Mouse (Mus musculus): ENCODE measurements around the gene Retreg2. TPM values are rescaled to one million over a fixed set of nuclear protein-coding genes. Genes with fewer than 3 reads are reported as not detected.

Retreg2 gene
- polyA plus RNA-seq, 1 experiment from 2014 or later, result 152 TPM

- WGBS, result 95% methylated on average over 2 of the region's 2 CpGs
- no peak for ATAC-seq (ENCODE audit: low read depth)
- no peak overlapping the region for H3K27ac ChIP-seq (ENCODE audit: low read depth, low read length)
- H3K27me3 ChIP-seq (ENCODE audit: control insufficient read depth, insufficient read depth, low read length), result no peaks in the 10 kb centered on the region; the same call in 1 of the 2 replicates
- no peak overlapping the region for H3K9ac ChIP-seq (replicated peaks; ENCODE audit: low read depth, low read length)
- H3K4me3 ChIP-seq (ENCODE audit: low read depth, low read length), result no peak overlapping the region
- H3K4me1 ChIP-seq (ENCODE audit: control insufficient read depth, insufficient read depth, low read length), result peaks cover 10% of the 10 kb centered on the region
- H3K36me3 ChIP-seq (ENCODE audit: control insufficient read depth, insufficient read depth, low read length), result peaks cover 24% of the 10 kb centered on the region
- H3K4me2 ChIP-seq (ENCODE audit: low read depth, low read length), result no peak overlapping the region
- no peaks in the 10 kb centered on the region for H3K9me3 ChIP-seq (ENCODE audit: control insufficient read depth, low read length)
Measured at GRCm38 (mm10) chr1:75138448-75138847, 4.1 kb upstream of the Retreg2 start.

DNA sequence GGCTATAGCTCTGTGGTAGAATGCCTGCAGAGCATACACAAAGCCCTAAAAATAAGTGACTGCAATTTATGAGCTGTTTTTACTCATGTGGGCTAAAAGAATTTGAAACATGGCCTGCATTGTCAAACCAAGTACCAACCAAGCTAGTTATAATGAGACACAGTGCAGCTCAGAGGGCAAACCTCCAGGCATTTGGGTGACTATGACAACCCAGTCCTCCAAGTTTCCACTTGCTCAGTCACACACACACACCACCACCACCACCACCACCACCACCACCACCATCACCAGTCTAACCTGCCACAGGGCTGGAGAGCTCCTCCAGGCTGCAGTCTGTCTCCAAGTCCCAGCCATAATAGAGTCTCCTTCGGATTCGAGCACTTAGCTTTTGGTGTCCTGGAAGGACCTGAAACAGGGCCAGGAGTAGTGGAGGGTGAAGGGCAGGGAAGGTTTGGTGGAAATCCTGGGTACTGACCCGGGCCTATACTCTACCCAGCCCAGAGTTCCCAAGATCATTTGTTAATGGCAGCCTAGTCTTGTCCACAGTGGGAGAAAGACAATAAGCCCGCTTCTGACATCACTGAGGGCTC is 1.9 kb upstream of the Retreg2 start:
- H3K27me3 ChIP-seq (ENCODE audit: control insufficient read depth, insufficient read depth, low read length), result no peaks in the 10 kb centered on the region; the same call in 1 of the 2 replicates
- H3K36me3 ChIP-seq (ENCODE audit: control insufficient read depth, insufficient read depth, low read length), result peaks cover 26% of the 10 kb centered on the region
- H3K27ac ChIP-seq (ENCODE audit: low read depth, low read length), result peak overlapping the region; percentile 98; the same call in 1 of the 2 replicates
- 50% methylated on average over 4 of the region's 4 CpGs for WGBS
- H3K4me2 ChIP-seq (ENCODE audit: low read depth, low read length), result peak overlapping the region; percentile 97
- H3K9me3 ChIP-seq (ENCODE audit: control insufficient read depth, low read length), result no peaks in the 10 kb centered on the region
- H3K4me3 ChIP-seq (ENCODE audit: low read depth, low read length), result peak overlapping the region; percentile 91
- ATAC-seq (ENCODE audit: low read depth), result no peak
- H3K9ac ChIP-seq (replicated peaks; ENCODE audit: low read depth, low read length), result peak overlapping the region; percentile 93
- H3K4me1 ChIP-seq (ENCODE audit: control insufficient read depth, insufficient read depth, low read length), result peaks cover 17% of the 10 kb centered on the region

DNA sequence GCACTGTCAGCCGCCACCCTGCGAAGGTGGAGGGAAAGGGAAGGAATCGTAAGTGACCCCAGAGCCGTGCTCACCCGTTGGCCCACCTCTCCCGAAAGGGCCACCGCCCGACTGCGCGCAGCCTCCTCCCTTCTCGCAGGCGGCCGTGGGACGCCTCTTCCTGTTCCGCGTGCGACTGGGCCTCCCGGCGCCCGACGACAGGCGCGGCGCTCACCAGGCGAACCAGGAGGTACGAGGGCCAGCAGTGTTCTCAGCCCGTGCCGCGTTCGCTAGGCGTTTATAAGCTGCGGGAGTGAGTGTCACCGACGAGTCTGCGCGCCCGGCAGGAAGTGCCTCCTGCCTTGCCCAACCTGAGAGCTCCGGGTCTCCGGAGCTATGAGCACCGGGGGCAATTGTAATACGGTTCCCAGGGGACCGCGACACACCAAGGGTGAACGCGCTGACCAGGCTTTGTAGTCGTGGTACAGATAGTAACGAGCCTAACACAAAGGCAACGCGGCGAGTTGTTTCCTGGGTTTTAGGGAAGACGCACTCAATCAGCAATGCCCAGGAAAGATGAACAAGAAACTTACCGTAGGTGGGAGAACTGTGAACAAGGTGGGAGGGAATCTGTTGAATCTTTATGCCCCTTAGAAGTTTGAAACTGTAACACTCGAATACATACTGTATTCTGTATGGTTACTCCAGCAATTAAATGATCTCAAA is 940 bp upstream of the Retreg2 start:
- Histone ChIP-seq H3K9ac (replicated peaks; ENCODE audit: low read depth, low read length) (peak overlapping the region; percentile 93), H3K4me2 (ENCODE audit: low read depth, low read length) (peak overlapping the region; percentile 97), H3K36me3 (ENCODE audit: control insufficient read depth, insufficient read depth, low read length) (peaks cover 34% of the 10 kb centered on the region), H3K4me1 (ENCODE audit: control insufficient read depth, insufficient read depth, low read length) (peaks cover 17% of the 10 kb centered on the region), H3K9me3 (ENCODE audit: control insufficient read depth, low read length) (no peaks in the 10 kb centered on the region), H3K27ac (ENCODE audit: low read depth, low read length) (peak overlapping the region; percentile 98), H3K4me3 (ENCODE audit: low read depth, low read length) (peak overlapping the region; percentile 91), H3K27me3 (ENCODE audit: control insufficient read depth, insufficient read depth, low read length) (no peaks in the 10 kb centered on the region; the same call in 1 of the 2 replicates)
- peak; percentile 25; the same call in 1 of the 2 replicates for ATAC-seq (ENCODE audit: low read depth)
- WGBS, result under 1% methylated on average over 51 of the region's 53 CpGs

GRCm38 (mm10) chr1:75145589-75145988 is 3.0 kb downstream of the Retreg2 start:
- Histone ChIP-seq H3K4me2 (ENCODE audit: low read depth, low read length) (no peak overlapping the region), H3K9me3 (ENCODE audit: control insufficient read depth, low read length) (no peaks in the 10 kb centered on the region), H3K9ac (replicated peaks; ENCODE audit: low read depth, low read length) (no peak overlapping the region), H3K27ac (ENCODE audit: low read depth, low read length) (no peak overlapping the region), H3K4me3 (ENCODE audit: low read depth, low read length) (no peak overlapping the region), H3K36me3 (ENCODE audit: control insufficient read depth, insufficient read depth, low read length) (peaks cover 27% of the 10 kb centered on the region), H3K27me3 (ENCODE audit: control insufficient read depth, insufficient read depth, low read length) (no peaks in the 10 kb centered on the region; the same call in 1 of the 2 replicates), H3K4me1 (ENCODE audit: control insufficient read depth, insufficient read depth, low read length) (peaks cover 14% of the 10 kb centered on the region)
- no peak for ATAC-seq (ENCODE audit: low read depth)
- WGBS, result 97% methylated on average over 3 of the region's 3 CpGs

DNA sequence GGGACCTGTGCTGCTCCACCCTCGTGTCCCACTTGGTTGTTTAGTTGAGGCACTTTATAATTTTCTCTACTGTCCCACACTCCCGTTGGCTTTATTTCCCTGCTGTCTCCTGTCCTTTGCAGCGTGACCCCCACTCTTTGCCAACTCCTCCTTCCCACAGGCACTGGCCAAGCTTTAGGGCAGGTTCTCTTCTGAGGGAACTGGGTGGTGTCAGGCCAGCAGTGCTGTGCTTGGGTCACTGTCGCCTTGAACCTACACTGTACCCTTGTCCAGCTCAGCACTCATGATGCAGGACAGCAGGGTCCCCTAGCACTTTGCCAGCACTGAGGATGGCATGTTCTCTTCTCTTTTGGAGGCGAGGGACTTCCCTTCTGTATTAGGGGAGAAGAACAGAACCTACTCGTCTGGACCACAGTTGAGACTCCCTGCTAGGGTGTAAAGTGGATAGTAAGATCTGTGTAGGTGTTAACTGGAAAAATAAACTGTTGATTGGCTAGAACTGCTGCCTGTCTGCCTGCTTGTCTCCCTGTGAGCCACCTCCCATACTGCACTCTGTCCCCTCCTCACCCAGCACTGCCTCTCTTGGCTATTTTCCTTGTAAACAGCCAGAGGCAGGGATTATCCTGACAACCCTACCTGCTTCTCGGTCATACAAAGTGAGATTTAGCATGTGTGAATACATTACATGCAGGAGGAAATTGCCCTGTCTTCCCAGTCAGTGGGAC is 5.0 kb downstream of the Retreg2 start:
- Histone ChIP-seq H3K27ac (ENCODE audit: low read depth, low read length) (no peak overlapping the region), H3K36me3 (ENCODE audit: control insufficient read depth, insufficient read depth, low read length) (peaks cover 27% of the 10 kb centered on the region), H3K9me3 (ENCODE audit: control insufficient read depth, low read length) (no peaks in the 10 kb centered on the region), H3K4me3 (ENCODE audit: low read depth, low read length) (no peak overlapping the region), H3K27me3 (ENCODE audit: control insufficient read depth, insufficient read depth, low read length) (no peaks in the 10 kb centered on the region; the same call in 1 of the 2 replicates), H3K4me1 (ENCODE audit: control insufficient read depth, insufficient read depth, low read length) (peaks cover 8% of the 10 kb centered on the region), H3K4me2 (ENCODE audit: low read depth, low read length) (no peak overlapping the region), H3K9ac (replicated peaks; ENCODE audit: low read depth, low read length) (no peak overlapping the region)
- no peak for ATAC-seq (ENCODE audit: low read depth)
- 90% methylated on average over 7 of the region's 7 CpGs for WGBS

DNA sequence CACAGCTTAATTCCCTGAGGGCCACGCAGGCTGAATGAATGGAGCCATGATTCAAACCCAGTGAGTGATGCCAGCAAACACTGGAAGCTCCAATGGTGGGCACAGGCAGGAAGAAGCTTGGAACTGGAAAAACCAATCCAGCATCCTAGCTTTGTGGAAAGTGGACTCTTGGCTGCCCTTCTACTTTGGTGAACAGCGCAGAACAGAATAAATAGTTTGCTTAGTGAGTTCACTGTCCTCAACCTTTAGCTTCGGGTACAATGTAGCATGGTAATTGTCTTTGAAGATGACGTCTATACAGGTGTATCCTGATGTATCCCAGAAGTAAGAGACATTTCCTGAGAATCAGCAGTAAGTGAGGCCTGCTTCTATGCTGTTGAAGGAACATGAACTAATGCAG is 6.1 kb downstream of the Retreg2 start:
- 89% methylated on average over 4 of the region's 4 CpGs for WGBS
- no peaks in the 10 kb centered on the region for H3K27me3 ChIP-seq (ENCODE audit: control insufficient read depth, insufficient read depth, low read length)
- H3K36me3 ChIP-seq (ENCODE audit: control insufficient read depth, insufficient read depth, low read length), result peaks cover 27% of the 10 kb centered on the region
- H3K4me3 ChIP-seq (ENCODE audit: low read depth, low read length), result no peak overlapping the region
- H3K4me2 ChIP-seq (ENCODE audit: low read depth, low read length), result no peak overlapping the region
- H3K4me1 ChIP-seq (ENCODE audit: control insufficient read depth, insufficient read depth, low read length), result peaks cover 5% of the 10 kb centered on the region
- ATAC-seq (ENCODE audit: low read depth), result no peak
- H3K9ac ChIP-seq (replicated peaks; ENCODE audit: low read depth, low read length), result no peak overlapping the region
- no peak overlapping the region for H3K27ac ChIP-seq (ENCODE audit: low read depth, low read length)
- H3K9me3 ChIP-seq (ENCODE audit: control insufficient read depth, low read length), result no peaks in the 10 kb centered on the region

- no peak overlapping the region for H3K9ac ChIP-seq (replicated peaks; ENCODE audit: low read depth, low read length)
- H3K27me3 ChIP-seq (ENCODE audit: control insufficient read depth, insufficient read depth, low read length), result no peaks in the 10 kb centered on the region
- ATAC-seq (ENCODE audit: low read depth), result no peak
- H3K27ac ChIP-seq (ENCODE audit: low read depth, low read length), result no peak overlapping the region
- H3K4me1 ChIP-seq (ENCODE audit: control insufficient read depth, insufficient read depth, low read length), result no peaks in the 10 kb centered on the region
- H3K4me2 ChIP-seq (ENCODE audit: low read depth, low read length), result no peak overlapping the region
- H3K36me3 ChIP-seq (ENCODE audit: control insufficient read depth, insufficient read depth, low read length), result no peaks in the 10 kb centered on the region
- WGBS, result 76% methylated on average over 3 of the region's 3 CpGs
- H3K4me3 ChIP-seq (ENCODE audit: low read depth, low read length), result no peak overlapping the region
- H3K9me3 ChIP-seq (ENCODE audit: control insufficient read depth, low read length), result no peaks in the 10 kb centered on the region
Measured at GRCm38 (mm10) chr1:75155837-75156236, 13.3 kb downstream of the Retreg2 start.

DNA sequence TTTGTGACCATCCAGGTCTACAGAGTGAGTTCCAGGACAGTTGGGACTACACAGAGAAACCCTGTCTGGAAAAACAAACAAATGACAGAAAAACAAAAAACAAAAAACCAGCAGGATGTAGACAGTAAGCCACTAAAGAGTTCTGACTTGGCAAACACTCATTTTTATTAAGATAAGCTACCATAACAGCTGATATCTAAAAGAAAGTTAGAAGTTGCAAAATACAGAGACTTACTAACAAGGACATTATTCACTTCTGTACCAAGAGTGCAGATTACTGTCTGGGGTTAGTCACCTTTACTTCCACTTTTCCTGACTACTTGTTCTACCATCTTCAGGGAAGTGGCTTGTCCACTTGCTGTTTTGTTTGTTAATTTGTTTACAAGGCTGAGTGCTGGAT is 16.4 kb downstream of the Retreg2 start:
- Histone ChIP-seq H3K9me3 (ENCODE audit: control insufficient read depth, low read length) (no peaks in the 10 kb centered on the region), H3K36me3 (ENCODE audit: control insufficient read depth, insufficient read depth, low read length) (no peaks in the 10 kb centered on the region), H3K4me2 (ENCODE audit: low read depth, low read length) (no peak overlapping the region), H3K4me3 (ENCODE audit: low read depth, low read length) (no peak overlapping the region), H3K9ac (replicated peaks; ENCODE audit: low read depth, low read length) (no peak overlapping the region), H3K27me3 (ENCODE audit: control insufficient read depth, insufficient read depth, low read length) (no peaks in the 10 kb centered on the region), H3K27ac (ENCODE audit: low read depth, low read length) (no peak overlapping the region), H3K4me1 (ENCODE audit: control insufficient read depth, insufficient read depth, low read length) (no peaks in the 10 kb centered on the region)
- no peak for ATAC-seq (ENCODE audit: low read depth)

Data from neural tube, embryonic 14.5 days (tissue).